Mouse (Mus musculus): ENCODE results near the gene Card11. TPM values are rescaled to one million over a fixed set of nuclear protein-coding genes. Genes with fewer than 3 reads are reported as not detected.

Gene Card11
- total RNA-seq, 1 experiment from 2014 or later: 0.63 TPM

GRCm38 (mm10) chr5:140992093-140993070, 8.0 kb downstream of the Card11 start:
- no peak for DNase-seq

GRCm38 (mm10) chr5:140985311-140986050, 14.9 kb downstream of the Card11 start:
- DNase-seq: no peak

- peak; percentile 66 for DNase-seq
Observed at GRCm38 (mm10) chr5:140981370-140981805, 19.0 kb downstream of the Card11 start.

GRCm38 (mm10) chr5:140980783-140981182, 19.6 kb downstream of the Card11 start:
- no peak for DNase-seq

- DNase-seq: no peak
Observed at GRCm38 (mm10) chr5:140980051-140980450, 20.3 kb downstream of the Card11 start.

- DNase-seq: peak; percentile 69
Observed at GRCm38 (mm10) chr5:140962945-140963344, 37.4 kb downstream of the Card11 start.

GRCm38 (mm10) chr5:140960732-140961131, 39.6 kb downstream of the Card11 start:
- DNase-seq: no peak

GRCm38 (mm10) chr5:140959160-140959559, 41.2 kb downstream of the Card11 start:
- no peak for DNase-seq

- no peak for DNase-seq
Observed at GRCm38 (mm10) chr5:140957106-140957505, 43.3 kb downstream of the Card11 start.

- no peak for DNase-seq
Observed at GRCm38 (mm10) chr5:140955666-140956065, 44.7 kb downstream of the Card11 start.

- DNase-seq: no peak
Observed at GRCm38 (mm10) chr5:140951801-140952200, 48.6 kb downstream of the Card11 start.

GRCm38 (mm10) chr5:140948009-140948408, 52.4 kb downstream of the Card11 start:
- DNase-seq: peak; percentile 20

GRCm38 (mm10) chr5:140946034-140946433, 54.3 kb downstream of the Card11 start:
- no peak for DNase-seq

GRCm38 (mm10) chr5:140944382-140945125, 55.8 kb downstream of the Card11 start:
- no peak for DNase-seq

- no peak for DNase-seq
Observed at GRCm38 (mm10) chr5:140940923-140941491, 59.4 kb downstream of the Card11 start.

- DNase-seq: no peak
Observed at GRCm38 (mm10) chr5:140940257-140940922, 60.0 kb downstream of the Card11 start.

GRCm38 (mm10) chr5:140936816-140937215, 63.6 kb downstream of the Card11 start:
- no peak for DNase-seq

- DNase-seq: no peak
Observed at GRCm38 (mm10) chr5:140935848-140936247, 64.5 kb downstream of the Card11 start.

GRCm38 (mm10) chr5:140934639-140935315, 65.6 kb downstream of the Card11 start:
- DNase-seq: peak; percentile 12

GRCm38 (mm10) chr5:140931523-140932229, 68.7 kb downstream of the Card11 start:
- DNase-seq: no peak

Data from adrenal gland, postnatal 14 days (tissue).